In the genomic region with DNA sequence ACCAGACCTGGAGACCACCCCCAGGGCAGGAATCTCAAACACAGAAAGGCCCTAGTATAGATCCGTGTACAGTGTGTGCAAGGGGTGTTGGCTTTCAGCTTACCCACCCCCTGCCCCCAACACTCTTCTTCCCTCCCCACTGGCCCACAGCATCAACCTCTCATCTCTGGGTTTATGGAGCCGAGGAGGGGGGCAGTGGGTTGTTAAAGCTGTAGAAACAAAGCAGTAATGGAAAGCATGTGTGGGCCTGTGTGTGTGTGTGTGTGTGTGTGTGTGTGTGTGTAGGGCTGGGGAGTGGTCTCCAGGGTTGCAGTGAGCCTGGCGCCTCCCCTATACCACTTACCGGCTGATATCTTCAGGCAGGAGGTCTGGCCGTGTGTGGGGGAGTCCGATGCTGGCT, we compare ENCODE assay signal across 15 mouse cellular contexts. TPM values are rescaled to one million over a fixed set of nuclear protein-coding genes. Genes with fewer than 3 reads are reported as not detected.
DNase-seq lines count a peak whose midpoint lies in the region; ATAC-seq and TF ChIP-seq lines count a peak whose summit lies in the region.
"Had no signal": no experiment of that assay in that cellular context is flagged by ENCODE, and none has a peak within 500 bp of the region (broad histone marks: within the 10 kb centered on the region; RNA-seq: fewer than 3 reads in every experiment).

No protein-coding gene starts in this region.

- H3K27ac ChIP-seq in hindbrain, embryonic 11.5 days (ENCODE audit: low read depth, low read length), result 0 out of 2 replicates have a peak overlapping the region, but pooled peaks have one; percentile 5
- H3K27ac ChIP-seq in hindbrain, postnatal 0 days, result no peak overlapping the region
- peak overlapping the region; percentile 91 for H3K27ac ChIP-seq in embryonic facial prominence, embryonic 10.5 days (replicated peaks)
- peak overlapping the region; percentile 78 for H3K27ac ChIP-seq in limb, embryonic 15.5 days
- H3K27ac ChIP-seq: liver, embryonic 12.5 days; macrophage had no signal

- peak; percentile 69 for DNase-seq in hindbrain, embryonic 11.5 days (ENCODE audit: low spot score)
- DNase-seq in hindbrain, postnatal 0 days (ENCODE audit: low spot score), result no peak
- DNase-seq in NIH3T3 (ENCODE audit: low read depth), result peak; percentile 54
- DNase-seq in embryonic facial prominence, embryonic 10.5 days (ENCODE audit: low spot score), result peak; percentile 92
- DNase-seq in layer of hippocampus, adult 18-20 months (ENCODE audit: low spot score in 2 of 2), result no peak
- DNase-seq in left cerebral cortex, adult 9 months (ENCODE audit: low spot score in 2 of 2), result no peak
- DNase-seq: adrenal gland, postnatal 25 days; cerebellum, adult 2 months; heart, adult 11 months; spleen, adult 18-20 months had no signal

- WGBS in hindbrain, embryonic 11.5 days, result 14% methylated on average over 6 of the region's 6 CpGs
- 17% methylated on average over 6 of the region's 6 CpGs for WGBS in hindbrain, postnatal 0 days
- WGBS in embryonic facial prominence, embryonic 10.5 days, result 12% methylated on average over 6 of the region's 6 CpGs
- 4% methylated on average over 6 of the region's 6 CpGs for WGBS in limb, embryonic 15.5 days

- no peak for TF ChIP-seq CTCF in hindbrain, postnatal 0 days (IDR thresholded peaks at IDR 0.05; ENCODE audit: low read depth)

- H3K9ac ChIP-seq in hindbrain, embryonic 11.5 days (ENCODE audit: low read depth, low read length), result no peak overlapping the region
- H3K9ac ChIP-seq in hindbrain, postnatal 0 days (replicated peaks; ENCODE audit: low read length), result no peak overlapping the region
- H3K9ac ChIP-seq in limb, embryonic 15.5 days, result no peak overlapping the region
- H3K9ac ChIP-seq: liver, embryonic 12.5 days had no signal

- H3K27me3 ChIP-seq in hindbrain, embryonic 11.5 days (ENCODE audit: control insufficient read depth, insufficient read depth, low read length), result no peaks in the 10 kb centered on the region
- no peaks in the 10 kb centered on the region for H3K27me3 ChIP-seq in hindbrain, postnatal 0 days (ENCODE audit: insufficient read depth, low read length)
- H3K27me3 ChIP-seq in embryonic facial prominence, embryonic 10.5 days (replicated peaks; ENCODE audit: low read depth, poor library complexity, severe bottlenecking), result no peaks in the 10 kb centered on the region
- no peaks in the 10 kb centered on the region for H3K27me3 ChIP-seq in limb, embryonic 15.5 days
- H3K27me3 ChIP-seq: liver, embryonic 12.5 days had no signal

- no peaks in the 10 kb centered on the region for H3K9me3 ChIP-seq in hindbrain, embryonic 11.5 days (ENCODE audit: control insufficient read depth, low read length)
- no peaks in the 10 kb centered on the region for H3K9me3 ChIP-seq in hindbrain, postnatal 0 days (ENCODE audit: low read length)
- no peaks in the 10 kb centered on the region for H3K9me3 ChIP-seq in embryonic facial prominence, embryonic 10.5 days
- H3K9me3 ChIP-seq in limb, embryonic 15.5 days, result no peaks in the 10 kb centered on the region
- H3K9me3 ChIP-seq: liver, embryonic 12.5 days had no signal

- ATAC-seq in hindbrain, embryonic 11.5 days (ENCODE audit: low FRiP score), result peak; percentile 43; the same call in 1 of the 2 replicates
- ATAC-seq in hindbrain, postnatal 0 days, result no peak
- ATAC-seq in limb, embryonic 15.5 days (ENCODE audit: insufficient number of reproducible peaks, low FRiP score, low TSS enrichment, low read depth), result peak; percentile 79
- ATAC-seq in CD4-positive, CD25-positive, alpha-beta regulatory T cell, adult 4 months, result no peak
- ATAC-seq: forebrain, embryonic 16.5 days; liver, embryonic 12.5 days had no signal

- H3K4me3 ChIP-seq in hindbrain, embryonic 11.5 days (ENCODE audit: low read depth, low read length), result no peak overlapping the region
- H3K4me3 ChIP-seq in hindbrain, postnatal 0 days (ENCODE audit: low read length), result no peak overlapping the region
- H3K4me3 ChIP-seq in embryonic facial prominence, embryonic 10.5 days, result peak overlapping the region; percentile 25; the same call in 1 of the 2 replicates
- no peak overlapping the region for H3K4me3 ChIP-seq in limb, embryonic 15.5 days
- H3K4me3 ChIP-seq: liver, embryonic 12.5 days had no signal

- H3K4me2 ChIP-seq in hindbrain, embryonic 11.5 days (replicated peaks; ENCODE audit: low read depth, low read length), result no peak overlapping the region
- no peak overlapping the region for H3K4me2 ChIP-seq in hindbrain, postnatal 0 days (ENCODE audit: low read depth, low read length)
- H3K4me2 ChIP-seq in limb, embryonic 15.5 days, result no peak overlapping the region
- H3K4me2 ChIP-seq: liver, embryonic 12.5 days had no signal

- no peaks in the 10 kb centered on the region for H3K36me3 ChIP-seq in hindbrain, embryonic 11.5 days (ENCODE audit: control insufficient read depth, insufficient read depth, low read length)
- H3K36me3 ChIP-seq in hindbrain, postnatal 0 days (ENCODE audit: insufficient read depth, low read length), result no peaks in the 10 kb centered on the region
- H3K36me3 ChIP-seq in embryonic facial prominence, embryonic 10.5 days (replicated peaks), result no peaks in the 10 kb centered on the region
- no peaks in the 10 kb centered on the region for H3K36me3 ChIP-seq in limb, embryonic 15.5 days
- H3K36me3 ChIP-seq: liver, embryonic 12.5 days had no signal

- H3K4me1 ChIP-seq in hindbrain, embryonic 11.5 days (replicated peaks; ENCODE audit: control insufficient read depth, insufficient read depth, low read length), result peaks cover 4% of the 10 kb centered on the region; the same call in 1 of the 2 replicates
- H3K4me1 ChIP-seq in hindbrain, postnatal 0 days (ENCODE audit: insufficient read depth, low read length), result no peaks in the 10 kb centered on the region
- peaks cover 78% of the 10 kb centered on the region for H3K4me1 ChIP-seq in embryonic facial prominence, embryonic 10.5 days
- H3K4me1 ChIP-seq in limb, embryonic 15.5 days, result peaks cover 42% of the 10 kb centered on the region
- H3K4me1 ChIP-seq: liver, embryonic 12.5 days had no signal

RNA-seq across cellular contexts. Expression of gene Tns4, which starts 17.2 kb away (rescaled TPM):
- polyA plus RNA-seq in hindbrain, embryonic 11.5 days (2014; fragmentation: Nextera tagmentation; extraction: Ambion mirVana), result 0.50 and 1.1 TPM in 2 replicates
- total RNA-seq in hindbrain, postnatal 0 days (2014; rRNA removed), result 1.3 TPM in 1 of 2 replicates, not detected in the other
- polyA plus RNA-seq in hindbrain, postnatal 0 days (2015; fragmentation: Nextera tagmentation; extraction: Ambion mirVana), result 0.08 TPM in 1 of 2 replicates, not detected in the other
- 0.96 and 1.0 TPM in 2 replicates for polyA plus RNA-seq in embryonic facial prominence, embryonic 10.5 days (2016; fragmentation: Nextera tagmentation; extraction: Ambion mirVana)
- 1.9 and 2.1 TPM in 2 replicates for polyA plus RNA-seq in limb, embryonic 15.5 days (2015; fragmentation: Nextera tagmentation; extraction: Ambion mirVana)
- under 1 TPM; 0.08 to 0.32 TPM for total RNA-seq in layer of hippocampus, adult 18-20 months (2021)
- under 1 TPM in 1 of 2 experiments, not detected in 1; 0.35 TPM for polyA plus RNA-seq in CD4-positive, CD25-positive, alpha-beta regulatory T cell, adult 4 months (2017; shearing (Covaris generic))
- polyA plus RNA-seq: forebrain, embryonic 16.5 days had no signal

RNA-seq across cellular contexts. Expression of gene Igfbp4, which starts 30.8 kb away (rescaled TPM):
- 288 and 295 TPM in 2 replicates for polyA plus RNA-seq in hindbrain, embryonic 11.5 days (2014; fragmentation: Nextera tagmentation; extraction: Ambion mirVana)
- total RNA-seq in hindbrain, postnatal 0 days (2014; rRNA removed), result 81.3 and 82.2 TPM in 2 replicates
- polyA plus RNA-seq in hindbrain, postnatal 0 days (2015; fragmentation: Nextera tagmentation; extraction: Ambion mirVana), result 96.3 and 103 TPM in 2 replicates
- polyA plus RNA-seq in embryonic facial prominence, embryonic 10.5 days (2016; fragmentation: Nextera tagmentation; extraction: Ambion mirVana), result 658 and 684 TPM in 2 replicates
- 1,243 and 1,296 TPM in 2 replicates for polyA plus RNA-seq in limb, embryonic 15.5 days (2015; fragmentation: Nextera tagmentation; extraction: Ambion mirVana)
- total RNA-seq in layer of hippocampus, adult 18-20 months (2021), result 10 to 100 TPM; 74.6 to 94.0 TPM
- polyA plus RNA-seq in CD4-positive, CD25-positive, alpha-beta regulatory T cell, adult 4 months (2017; shearing (Covaris generic)), result 10 to 100 TPM; 12.6 to 20.7 TPM

RNA-seq across cellular contexts. Expression of gene Top2a, which starts 47.9 kb away (rescaled TPM):
- 332 and 333 TPM in 2 replicates for polyA plus RNA-seq in hindbrain, embryonic 11.5 days (2014; fragmentation: Nextera tagmentation; extraction: Ambion mirVana)
- total RNA-seq in hindbrain, postnatal 0 days (2014; rRNA removed), result 43.8 and 44.4 TPM in 2 replicates
- polyA plus RNA-seq in hindbrain, postnatal 0 days (2015; fragmentation: Nextera tagmentation; extraction: Ambion mirVana), result 34.2 and 39.1 TPM in 2 replicates
- polyA plus RNA-seq in embryonic facial prominence, embryonic 10.5 days (2016; fragmentation: Nextera tagmentation; extraction: Ambion mirVana), result 332 and 336 TPM in 2 replicates
- 162 and 178 TPM in 2 replicates for polyA plus RNA-seq in limb, embryonic 15.5 days (2015; fragmentation: Nextera tagmentation; extraction: Ambion mirVana)
- total RNA-seq in layer of hippocampus, adult 18-20 months (2021), result under 1 TPM; 0.52 to 0.96 TPM
- polyA plus RNA-seq in CD4-positive, CD25-positive, alpha-beta regulatory T cell, adult 4 months (2017; shearing (Covaris generic)), result 10 to 100 TPM; 39.6 to 58.8 TPM

Comparison
In these comparisons a context has a peak if more than half of its experiments do, and no peak if none do; other contexts are left out.
1. ATAC-seq: peak in hindbrain, embryonic 11.5 days (single experiment) and limb, embryonic 15.5 days (single experiment); none in hindbrain, postnatal 0 days (single experiment) and CD4-positive, CD25-positive, alpha-beta regulatory T cell, adult 4 months (single experiment).
2. DNase-seq: peak in hindbrain, embryonic 11.5 days (single experiment), NIH3T3 (single experiment) and embryonic facial prominence, embryonic 10.5 days (single experiment); none in hindbrain, postnatal 0 days (single experiment), layer of hippocampus, adult 18-20 months (0 of 2) and left cerebral cortex, adult 9 months (0 of 2).